Mouse (Mus musculus): ENCODE measurements around the gene Olfr1062.
"Not testable (repeated sequence)": the region's sequence is repeated elsewhere in the genome, so short reads cannot be mapped to it uniquely, and the experiment has no call there.

Gene Olfr1062

GRCm38 (mm10) chr2:86426649-86427048, at the start of gene Olfr1062:
Gene Olfr1062, minus strand, starts transcription at chr2:86426749.
- not testable (repeated sequence) for DNase-seq

GRCm38 (mm10) chr2:86464442-86465109, 38.0 kb upstream of the Olfr1062 start:
- peak; percentile 60 for DNase-seq

GRCm38 (mm10) chr2:86460434-86460833, 33.9 kb upstream of the Olfr1062 start:
- no peak for DNase-seq

- no peak for DNase-seq
These were observed 29.6 kb upstream of the Olfr1062 start, which contains the start of gene Olfr1066 for GRCm38 (mm10) chr2:86456169-86456568. Gene Olfr1066, minus strand, starts transcription at chr2:86456269.

GRCm38 (mm10) chr2:86450491-86450890, 23.9 kb upstream of the Olfr1062 start, which contains the start of gene Olfr1065:
Gene Olfr1065, minus strand, starts transcription at chr2:86450591.
- DNase-seq = not testable (repeated sequence)

GRCm38 (mm10) chr2:86442101-86442500, 15.6 kb upstream of the Olfr1062 start:
- not testable (repeated sequence) for DNase-seq

- DNase-seq = not testable (repeated sequence)
These were observed 2.0 kb upstream of the Olfr1062 start for GRCm38 (mm10) chr2:86428511-86428910.

- DNase-seq = no peak
These were observed 12.6 kb downstream of the Olfr1062 start, which contains the start of gene Olfr1061 for GRCm38 (mm10) chr2:86413950-86414349. Gene Olfr1061, minus strand, starts transcription at chr2:86414050.

- DNase-seq = no peak
These were observed 31.4 kb downstream of the Olfr1062 start for GRCm38 (mm10) chr2:86395114-86395513.

GRCm38 (mm10) chr2:86388461-86388860, 38.1 kb downstream of the Olfr1062 start, which contains the start of gene Olfr1058:
Gene Olfr1058, minus strand, starts transcription at chr2:86388561.
- not testable (repeated sequence) for DNase-seq

GRCm38 (mm10) chr2:86378293-86378692, 48.3 kb downstream of the Olfr1062 start, which contains the start of gene Olfr1057:
Gene Olfr1057, minus strand, starts transcription at chr2:86378393.
- DNase-seq = no peak
